Mouse (Mus musculus) heart, adult 11 months (tissue): ENCODE measurements at regions not wholly inside any gene's neighbourhood (a gene's known extent, or its start where the extent isn't known, plus 50 kb on each side); places are given as distances from the start of the nearest gene placed in this dataset.
"Not testable (repeated sequence)": the region's sequence is repeated elsewhere in the genome, so short reads cannot be mapped to it uniquely, and the experiment has no call there.

Experiments used
- DNase-seq: peaks from one replicate; pipeline ENCODE4 v3.0.0; 2022

DNA sequence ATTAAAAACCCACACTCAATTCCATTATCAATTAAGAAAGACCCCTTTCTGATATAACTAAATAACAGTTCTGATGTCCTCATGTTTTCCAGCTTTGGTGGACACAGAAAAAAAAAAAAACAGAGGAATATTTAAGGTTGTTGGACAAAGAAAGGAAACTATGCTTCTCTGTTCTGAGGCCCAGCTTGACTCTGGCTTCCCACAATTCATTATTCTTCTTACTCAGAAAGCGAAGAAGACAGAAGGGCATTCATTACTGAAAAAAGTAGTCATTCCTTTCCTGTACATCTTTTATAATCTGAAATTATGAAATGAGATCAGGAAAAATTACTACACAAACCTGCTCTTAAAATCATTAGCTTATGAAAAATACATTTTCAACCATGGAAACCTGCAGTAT is 263.2 kb upstream of the 1700008P02Rik start:
- DNase-seq, result no peak

DNA sequence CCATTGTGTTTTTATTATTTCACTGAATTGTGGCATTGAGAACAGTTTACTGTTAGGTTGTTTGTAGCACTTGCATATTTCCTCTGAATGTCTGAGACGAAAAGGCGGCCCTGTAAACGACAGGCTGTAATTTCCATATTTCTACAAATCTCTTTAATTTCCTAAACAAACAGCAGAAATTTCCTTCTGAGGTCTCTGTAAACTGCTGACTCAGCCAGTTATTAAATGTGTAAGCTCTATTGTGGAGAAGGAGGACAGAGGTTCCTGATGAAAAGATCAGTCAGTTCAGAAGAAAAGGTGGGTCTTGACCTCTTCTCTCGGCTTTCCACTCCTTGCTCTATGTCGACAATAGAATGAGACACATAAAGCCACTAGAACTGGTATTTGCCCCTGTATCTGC is 256.0 kb upstream of the 1700008P02Rik start:
- no peak for DNase-seq

DNA sequence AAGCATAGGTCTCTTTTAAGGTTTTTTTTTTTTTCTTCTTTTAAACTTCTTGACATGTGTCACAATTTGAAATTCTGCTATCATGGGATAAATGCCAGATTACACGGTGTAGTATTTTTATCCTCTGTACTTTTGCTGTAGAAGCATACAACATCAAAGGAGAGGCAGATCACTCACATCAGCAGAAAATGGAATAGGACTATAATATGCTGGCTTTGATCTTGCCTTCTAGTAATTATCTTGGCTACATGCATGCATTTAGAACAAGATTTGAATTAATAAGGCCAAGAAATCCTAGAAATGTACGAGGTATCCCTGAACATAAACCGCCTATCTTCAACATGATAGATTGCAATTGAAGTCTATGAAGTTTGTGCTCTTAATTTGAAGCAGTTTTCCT is 251.9 kb upstream of the 1700008P02Rik start:
- no peak for DNase-seq

DNA sequence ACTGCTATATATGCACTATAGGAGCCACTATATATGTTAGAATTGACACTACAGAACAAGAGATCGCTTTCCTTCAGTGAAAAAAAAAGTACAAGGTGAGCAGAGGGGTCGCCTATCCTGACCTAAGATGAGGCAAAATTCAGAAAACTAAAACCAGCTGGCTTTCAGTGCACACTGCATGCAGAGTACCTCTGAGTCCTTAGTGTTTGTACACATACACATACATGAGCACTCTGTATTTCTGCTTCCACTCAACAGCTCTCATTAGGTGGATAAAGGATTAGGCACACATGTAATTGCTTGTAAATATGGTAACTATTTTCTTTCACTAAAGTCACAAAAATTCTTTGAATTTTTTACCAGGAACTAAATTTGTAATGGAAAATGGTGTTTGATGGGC is 251.5 kb upstream of the 1700008P02Rik start:
- no peak for DNase-seq

DNA sequence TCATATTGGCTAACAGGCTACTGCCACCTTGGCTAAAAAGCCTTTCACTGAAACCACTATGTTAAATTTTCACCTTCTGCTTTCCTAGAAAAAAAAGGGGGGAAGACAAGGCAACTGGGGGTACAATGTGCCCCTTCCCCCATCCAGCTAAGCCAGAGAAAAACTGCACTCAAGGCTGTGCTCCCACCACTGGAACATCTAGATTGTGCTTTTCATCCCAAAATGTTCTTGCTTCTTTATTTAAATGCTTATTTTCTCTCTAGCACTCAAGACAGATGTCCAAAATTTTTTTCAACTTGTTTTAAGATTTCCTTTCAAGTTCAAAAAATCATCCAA is 245.9 kb upstream of the 1700008P02Rik start:
- DNase-seq, result no peak

DNA sequence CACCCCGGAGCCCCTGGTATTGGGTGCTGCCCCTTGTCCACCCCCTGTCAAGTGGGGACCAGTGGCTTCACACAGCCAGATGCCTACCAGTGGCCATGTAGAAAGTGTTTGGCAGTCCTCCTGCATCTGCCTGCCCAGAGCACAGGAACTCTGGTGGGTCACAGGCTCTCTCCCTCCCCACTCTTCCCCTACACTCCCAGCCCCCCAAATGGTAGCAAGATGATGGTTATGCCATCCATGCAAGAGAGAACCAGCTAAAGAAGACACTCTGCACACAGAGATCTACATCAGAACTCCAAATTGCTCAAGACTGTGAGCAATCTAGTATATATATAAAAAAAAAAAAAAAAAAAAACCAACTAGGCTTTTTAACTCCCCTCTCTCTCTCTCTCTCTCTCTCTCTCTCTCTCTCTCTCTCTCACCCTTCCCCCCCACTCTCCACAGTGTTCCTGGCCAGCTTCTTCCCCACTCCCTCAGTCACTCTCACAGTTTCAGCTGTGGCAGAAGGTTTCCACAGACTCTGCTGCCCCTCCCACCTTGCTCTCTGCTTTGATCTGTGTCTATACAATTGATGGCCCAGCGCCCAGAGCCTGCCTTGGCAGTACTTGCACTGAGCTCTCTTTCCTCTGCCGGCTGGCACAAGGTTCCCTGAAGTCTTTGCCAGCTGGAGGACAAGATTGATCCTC is 245.4 kb upstream of the 1700008P02Rik start:
- DNase-seq, result no peak

DNA sequence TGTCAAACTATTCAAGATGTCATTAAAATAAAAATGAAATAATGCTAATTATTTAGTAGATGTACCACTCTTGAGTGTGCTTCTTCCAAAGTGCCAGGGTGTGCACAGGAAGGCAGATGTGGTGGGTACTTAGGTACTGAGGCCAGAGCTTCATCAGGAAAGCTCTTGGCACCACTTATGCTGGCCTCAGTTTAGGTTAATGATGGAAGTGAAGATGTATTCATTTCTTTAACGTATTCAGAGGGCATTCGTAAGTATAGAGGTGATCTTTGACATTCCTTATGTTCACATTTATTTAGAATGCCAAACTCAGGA is 239.6 kb upstream of the 1700008P02Rik start:
- peak; percentile 49 for DNase-seq

DNA sequence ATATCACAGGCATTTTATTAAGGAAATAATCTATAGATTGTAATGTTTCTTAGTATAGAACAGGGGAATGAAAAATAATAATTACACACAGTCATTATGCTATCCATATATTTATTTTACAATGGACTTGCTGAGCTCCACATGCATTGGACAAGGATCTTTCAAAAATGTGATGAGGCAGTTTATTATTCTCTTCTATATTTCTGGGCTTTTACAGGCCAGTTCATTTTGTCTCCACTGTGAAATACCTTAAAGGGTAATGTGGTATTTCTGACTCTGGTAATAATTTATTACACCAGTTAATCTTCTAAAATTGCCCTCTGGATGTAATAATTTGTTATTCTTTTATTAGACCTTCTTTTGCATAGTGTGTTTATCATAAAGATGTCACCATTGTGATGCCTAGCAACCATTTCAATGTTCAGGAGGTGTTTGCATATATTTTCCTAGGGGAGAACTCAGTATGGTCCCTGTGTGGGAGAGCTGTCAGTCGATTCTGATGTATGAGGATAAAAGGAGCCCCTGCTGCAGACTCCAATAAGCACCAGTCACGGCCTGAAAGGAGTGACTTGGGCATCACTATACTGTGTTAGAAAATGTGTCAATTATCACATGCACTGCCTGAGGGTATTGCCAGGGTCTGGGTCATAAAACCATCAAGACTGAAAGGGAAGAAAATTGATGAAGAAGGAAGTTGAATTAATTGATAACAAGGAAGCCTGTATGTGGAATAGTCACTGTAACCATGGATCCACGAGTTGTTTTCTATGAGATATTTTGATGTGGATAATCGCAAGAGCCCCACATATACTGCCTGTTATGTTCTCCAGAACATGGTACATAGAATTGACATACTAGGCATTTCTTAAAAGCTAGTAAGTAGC is 239.0 kb upstream of the 1700008P02Rik start:
- DNase-seq, result peak; percentile 27

DNA sequence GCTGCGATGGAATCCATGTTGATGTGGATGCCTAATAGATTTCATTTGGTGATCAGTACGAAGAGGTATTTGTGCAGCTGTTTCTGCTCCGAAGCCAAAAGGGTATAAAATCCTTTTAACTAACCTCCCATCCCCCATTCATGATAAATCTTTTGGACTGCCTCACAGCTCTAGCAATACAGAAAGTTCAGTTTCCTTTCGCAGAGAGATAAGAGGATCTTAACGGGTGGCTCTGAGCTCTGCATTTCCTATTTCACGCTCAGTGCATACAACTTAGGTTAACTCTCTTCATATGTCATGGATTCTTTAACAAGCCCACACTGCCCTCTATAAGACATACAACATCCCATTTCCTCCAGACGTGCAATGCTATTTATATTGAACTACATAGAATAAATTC is 199.1 kb upstream of the 1700008P02Rik start:
- no peak for DNase-seq

DNA sequence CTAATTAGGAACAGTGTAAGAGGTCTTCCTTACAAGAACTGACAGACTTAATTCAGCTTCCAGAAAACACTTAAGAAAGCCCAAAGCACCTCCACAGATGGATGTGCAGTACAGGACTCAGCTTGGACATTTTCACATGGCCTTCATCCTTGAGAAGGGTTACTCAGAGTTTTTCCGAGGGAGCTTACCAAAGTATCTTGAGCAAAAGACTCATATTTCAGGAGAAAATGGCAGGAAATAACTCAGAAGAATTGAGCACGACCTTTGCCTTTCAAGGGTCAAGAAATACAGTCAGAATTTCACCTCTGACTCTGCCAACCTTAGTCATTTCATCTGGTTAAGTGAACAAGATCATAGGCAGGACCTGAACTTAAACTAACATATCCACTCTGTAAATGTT is 192.1 kb upstream of the 1700008P02Rik start:
- no peak for DNase-seq

DNA sequence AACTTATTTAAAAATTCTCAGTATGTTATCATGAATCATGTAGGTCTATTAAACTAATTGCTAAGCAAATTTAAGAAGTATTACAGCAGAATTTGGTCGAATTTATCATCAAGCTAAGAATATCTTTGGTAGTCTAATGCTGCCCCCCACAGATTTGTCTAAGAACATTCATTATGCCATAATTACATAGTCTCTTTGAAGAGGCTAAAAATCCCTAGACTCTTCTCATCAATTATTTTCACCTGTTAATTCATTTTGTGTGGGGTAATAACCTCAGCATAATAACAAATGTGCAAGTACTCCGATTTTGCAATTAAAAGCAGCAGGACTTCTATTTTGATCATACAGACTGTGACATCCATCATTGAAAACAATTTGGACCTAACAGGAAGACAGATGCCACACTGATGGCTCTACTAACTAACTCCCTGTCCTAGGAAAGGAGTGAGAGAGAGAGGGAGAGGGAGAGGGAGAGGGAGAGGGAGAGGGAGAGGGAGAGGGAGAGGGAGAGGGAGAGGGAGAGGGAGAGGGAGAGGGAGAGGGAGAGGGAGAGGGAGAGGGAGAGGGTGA is 189.2 kb upstream of the 1700008P02Rik start:
- DNase-seq, result no peak

DNA sequence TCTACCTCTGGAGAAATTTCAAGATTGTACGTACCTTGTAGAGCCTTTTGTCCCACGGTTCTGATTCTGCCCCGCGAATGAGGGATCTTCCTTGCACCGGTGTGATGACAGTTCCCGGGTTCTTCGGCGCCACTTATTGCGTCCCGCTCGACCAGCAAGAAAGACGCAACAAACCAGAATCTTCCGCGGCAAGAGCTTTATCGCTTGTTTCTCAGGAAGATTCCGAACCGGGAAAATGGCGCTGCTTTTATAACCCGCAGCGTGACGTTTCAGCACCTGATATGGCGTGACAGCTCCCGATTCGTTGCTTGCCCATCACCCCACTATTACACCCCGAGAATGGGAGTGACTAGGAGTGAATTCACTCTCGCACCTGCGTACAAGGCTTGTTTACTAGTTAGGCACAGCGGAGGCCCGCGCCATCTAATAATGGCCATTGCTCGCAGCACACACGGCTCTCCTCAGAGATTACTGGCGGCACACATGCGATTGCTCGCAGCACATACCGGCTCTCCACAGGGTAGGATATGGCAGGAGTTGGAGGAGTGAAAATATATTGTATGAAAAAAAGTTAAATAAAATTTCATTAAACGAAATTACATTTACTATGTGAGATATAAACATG is 180.0 kb upstream of the 1700008P02Rik start:
- DNase-seq, result peak; percentile 66

DNA sequence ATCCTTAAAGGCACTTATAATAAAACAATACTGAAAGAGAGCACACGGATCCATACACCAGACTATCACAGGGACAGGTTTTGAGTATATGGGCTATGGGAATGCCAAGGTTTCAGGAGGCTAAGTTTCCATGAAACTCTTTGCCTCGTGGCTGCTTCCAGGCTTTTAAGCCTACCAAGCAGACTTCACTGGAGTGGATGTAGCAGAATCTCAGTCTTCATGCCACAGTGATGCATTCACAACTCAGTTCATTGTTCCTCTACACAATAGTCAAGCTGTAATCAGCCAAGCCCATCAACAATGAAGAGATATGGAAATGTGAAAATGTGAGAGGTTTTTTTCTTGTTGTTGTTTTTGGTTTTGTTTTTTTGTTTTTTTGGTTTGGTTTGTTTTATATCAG is 148.3 kb upstream of the 1700008P02Rik start:
- no peak for DNase-seq

DNA sequence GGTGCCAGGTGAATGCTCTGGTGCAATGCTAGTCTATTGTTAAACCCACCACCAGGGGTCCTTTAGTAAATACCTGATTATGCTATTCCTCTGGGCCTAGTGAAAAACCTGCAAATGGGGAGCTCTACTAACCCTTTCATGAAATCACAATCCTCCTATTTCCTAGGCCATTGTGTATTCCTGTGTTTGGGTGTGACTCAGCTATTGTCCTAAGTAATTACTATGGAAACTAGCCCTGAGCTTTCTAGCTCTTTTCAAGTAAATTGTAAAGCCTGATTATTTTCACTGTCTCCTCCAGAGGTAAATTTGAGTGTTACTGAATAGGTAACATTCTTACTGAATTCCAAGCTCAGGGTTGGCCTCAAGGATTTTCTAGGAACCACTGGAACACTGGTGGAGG is 147.8 kb upstream of the 1700008P02Rik start:
- not testable (repeated sequence) for DNase-seq

DNA sequence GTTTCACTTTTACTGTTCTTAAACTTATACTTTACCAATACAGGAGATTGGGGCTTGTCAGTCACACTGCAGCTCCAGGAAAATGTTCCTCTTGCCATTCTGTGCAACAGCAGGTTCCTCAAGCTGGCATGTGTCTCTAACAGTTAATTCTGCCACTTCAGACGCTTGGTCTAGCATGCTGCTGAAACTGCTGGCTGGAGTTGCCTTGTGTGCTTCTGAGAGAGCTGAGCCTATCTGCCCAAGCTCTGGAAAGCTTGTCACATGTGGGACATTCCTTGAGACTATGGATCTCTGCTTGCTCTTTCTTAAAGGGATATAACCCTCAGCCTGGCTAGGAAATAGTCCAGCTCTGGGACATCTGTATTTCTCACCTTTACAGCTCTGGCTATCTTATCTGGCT is 138.9 kb upstream of the 1700008P02Rik start:
- DNase-seq, result no peak

DNA sequence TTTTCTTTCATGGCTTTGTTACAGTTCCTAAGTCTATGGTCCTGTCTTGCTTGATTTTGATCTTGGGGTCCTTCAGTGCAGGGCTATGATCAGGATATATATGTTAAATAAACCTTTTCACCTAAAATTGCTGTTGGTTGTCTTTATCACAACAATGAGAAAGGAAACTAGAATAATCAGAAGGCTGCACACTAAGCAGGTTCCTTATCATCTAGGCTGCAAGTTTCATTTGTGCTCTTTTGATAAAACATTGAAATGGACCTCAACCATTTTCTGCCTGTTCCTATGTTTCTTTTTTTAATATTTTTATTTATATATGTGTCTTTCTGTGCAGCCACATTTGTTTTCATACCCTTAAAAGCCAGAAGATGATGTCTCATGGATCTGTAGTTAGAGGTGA is 137.3 kb upstream of the 1700008P02Rik start:
- DNase-seq, result no peak

DNA sequence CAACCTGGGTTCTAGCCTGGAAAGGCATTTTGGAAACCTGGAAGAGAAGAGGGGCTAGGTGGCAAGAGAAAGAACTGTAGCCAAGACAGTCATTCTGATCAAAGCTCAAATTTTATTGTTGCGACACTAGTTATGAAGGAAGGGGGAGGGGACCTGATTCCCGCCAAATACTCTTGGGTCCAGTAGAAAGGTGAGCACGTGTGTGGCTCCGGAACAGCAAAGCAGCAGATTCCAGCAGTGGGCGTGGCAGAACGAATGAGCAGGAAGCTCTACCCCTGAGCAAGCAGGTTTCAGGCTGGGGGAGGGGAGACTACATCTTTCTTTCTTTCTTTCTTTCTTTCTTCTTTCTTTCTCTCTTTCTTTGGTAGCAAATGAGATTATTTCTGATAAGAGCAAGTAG is 130.5 kb upstream of the 1700008P02Rik start:
- DNase-seq, result not testable (repeated sequence)

DNA sequence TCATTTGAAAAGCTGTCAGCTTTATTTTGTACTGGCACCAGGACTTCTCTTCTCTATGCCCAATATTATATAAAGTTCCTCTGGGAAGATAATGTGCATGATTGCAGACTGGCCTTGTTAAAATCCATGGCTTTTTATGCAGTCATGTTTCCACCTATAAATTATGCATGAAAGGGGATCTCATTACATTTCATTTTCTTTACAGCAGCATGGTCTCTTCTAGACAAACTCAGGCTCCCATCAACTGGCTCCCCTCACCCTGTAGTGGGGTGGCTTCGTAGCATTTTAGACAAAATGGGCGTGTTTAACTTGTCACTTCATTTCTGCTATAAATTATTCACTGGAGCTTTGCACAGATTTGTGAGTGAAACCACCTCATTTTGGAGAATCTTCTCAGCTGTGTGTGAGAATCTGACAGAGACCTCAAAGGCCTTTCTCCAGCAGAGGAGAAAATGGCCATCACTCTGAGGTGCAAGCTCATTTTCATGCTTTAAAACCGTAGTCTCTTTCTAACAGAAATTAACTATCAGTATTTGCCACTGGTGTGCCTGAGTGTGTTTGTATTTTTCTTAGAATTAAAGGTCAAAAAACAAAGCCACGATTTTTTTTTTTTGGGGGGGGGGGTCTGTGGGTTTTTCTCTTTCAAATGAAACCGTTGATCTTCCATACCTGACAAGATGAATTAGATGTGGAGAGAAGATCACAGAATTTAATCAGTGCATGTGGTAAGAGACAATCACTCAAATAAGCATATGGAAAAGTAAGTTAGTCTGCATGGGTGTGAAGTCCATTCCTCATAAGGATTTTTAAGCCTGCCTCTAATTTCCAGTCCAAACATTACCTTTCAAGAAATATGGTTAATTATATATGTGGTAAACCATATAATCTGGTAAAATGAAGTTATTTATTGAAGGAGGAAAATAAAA is 111.4 kb upstream of the 1700008P02Rik start:
- no peak for DNase-seq

DNA sequence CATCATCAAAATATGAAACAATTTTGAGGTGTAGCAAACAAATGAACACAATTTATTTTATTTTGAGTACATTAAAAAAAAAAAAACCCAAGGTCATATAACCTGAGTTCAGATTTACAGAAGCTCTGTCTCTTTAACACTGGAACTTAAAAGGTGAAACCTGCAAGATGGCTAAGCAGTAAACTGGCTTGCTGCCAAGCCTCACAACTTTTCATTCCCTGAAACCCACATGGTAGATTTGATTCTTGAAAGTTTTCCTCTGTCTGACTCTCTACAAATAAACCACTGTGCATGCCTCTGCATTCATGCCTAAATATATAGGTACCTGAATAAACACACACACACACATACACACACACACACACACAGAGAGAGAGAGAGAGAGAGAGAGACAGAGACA is 109.8 kb upstream of the 1700008P02Rik start:
- no peak for DNase-seq

DNA sequence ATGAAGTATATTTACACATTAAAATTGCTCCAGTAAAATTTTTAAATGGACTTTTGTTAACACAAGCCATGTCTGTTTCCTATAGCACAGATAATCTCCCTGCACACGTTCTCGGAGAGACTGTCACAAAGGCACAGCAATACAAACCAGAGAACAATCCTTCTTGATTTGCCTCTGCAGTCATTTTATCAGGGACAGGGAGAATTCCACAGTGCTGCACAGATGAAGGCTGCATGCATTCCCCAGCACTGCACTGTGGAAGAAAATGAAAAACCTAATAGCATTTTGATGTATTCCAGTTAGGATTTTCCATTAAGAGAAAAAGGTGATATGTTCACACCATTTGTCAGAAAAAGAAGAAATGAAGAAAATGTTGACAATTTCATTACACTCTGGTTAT is 63.4 kb upstream of the 1700008P02Rik start:
- DNase-seq, result no peak

DNA sequence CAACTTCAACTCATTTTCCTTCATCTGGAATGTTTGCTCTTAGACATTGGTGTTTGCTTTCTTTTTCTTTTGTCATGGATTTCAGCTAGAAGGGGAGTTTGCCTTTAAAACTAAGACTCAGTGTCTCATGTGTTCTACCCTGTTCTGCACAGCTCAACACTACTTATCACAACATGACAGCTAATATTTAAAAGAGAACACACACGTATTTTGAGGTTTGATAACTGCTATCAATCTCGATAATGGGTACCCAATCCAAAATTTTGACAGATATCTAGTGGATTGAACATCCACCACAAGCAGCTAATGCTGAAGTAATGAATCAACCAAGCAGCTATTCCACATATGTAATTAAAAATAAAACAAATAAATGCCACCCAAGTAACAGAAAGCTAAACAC is 61.2 kb upstream of the 1700008P02Rik start:
- DNase-seq, result no peak

DNA sequence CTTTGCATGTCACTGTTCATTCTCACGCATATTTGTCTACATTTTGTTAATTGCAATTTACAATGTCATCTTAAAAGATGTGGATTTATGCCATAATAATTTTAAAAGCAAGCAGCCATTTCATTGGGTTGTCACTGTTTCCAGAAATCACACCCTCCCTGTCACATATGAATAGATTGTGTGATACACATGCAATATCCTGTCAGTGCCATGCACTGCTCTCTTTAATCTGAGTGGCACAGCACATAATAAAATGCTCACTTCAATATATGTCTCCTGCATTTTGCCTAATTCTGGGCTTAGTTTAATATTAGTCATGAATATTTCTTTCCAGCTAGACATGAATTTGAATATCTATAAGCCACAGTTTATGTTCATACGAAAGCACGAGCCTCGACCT is 56.1 kb upstream of the 1700008P02Rik start:
- DNase-seq, result no peak

DNA sequence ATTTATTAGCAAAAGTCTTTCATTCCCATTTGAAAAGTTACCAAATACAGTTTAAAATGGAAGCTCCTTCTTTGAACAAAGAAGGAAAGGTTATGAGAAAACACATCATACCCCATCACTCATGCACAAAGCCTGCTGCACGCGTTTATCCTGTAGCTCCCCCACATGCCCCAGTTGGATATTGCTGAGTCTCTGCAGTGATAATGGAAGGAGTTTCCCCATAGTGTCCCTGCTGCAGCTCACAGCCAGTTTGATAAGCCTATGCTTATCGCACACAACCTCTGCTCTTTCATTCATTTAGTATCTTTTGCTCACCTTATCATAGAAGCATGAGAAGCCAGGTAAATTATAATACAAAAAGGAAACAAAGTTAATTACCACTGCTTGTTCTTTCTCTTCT is 55.1 kb upstream of the 1700008P02Rik start:
- no peak for DNase-seq
